Mouse (Mus musculus) lung, adult 2 months (tissue): ENCODE results near the gene Anp32e.

Source experiments
- CTCF ChIP-seq: fragments of 200-500 bp; IDR thresholded peaks from 2 replicates; pipeline ENCODE4 v1.5.1; 2011; ENCODE audit warnings: mild to moderate bottlenecking, low read length, control low read depth; ENCODE audit not compliant: insufficient read depth
- POLR2A ChIP-seq: fragments of 200-500 bp; IDR thresholded peaks from 2 replicates; pipeline ENCODE4 v1.6.1; 2011; ENCODE audit warnings: low read depth, mild to moderate bottlenecking, control low read depth, low read length, borderline replicate concordance; ENCODE audit errors: extremely low read depth

DNA sequence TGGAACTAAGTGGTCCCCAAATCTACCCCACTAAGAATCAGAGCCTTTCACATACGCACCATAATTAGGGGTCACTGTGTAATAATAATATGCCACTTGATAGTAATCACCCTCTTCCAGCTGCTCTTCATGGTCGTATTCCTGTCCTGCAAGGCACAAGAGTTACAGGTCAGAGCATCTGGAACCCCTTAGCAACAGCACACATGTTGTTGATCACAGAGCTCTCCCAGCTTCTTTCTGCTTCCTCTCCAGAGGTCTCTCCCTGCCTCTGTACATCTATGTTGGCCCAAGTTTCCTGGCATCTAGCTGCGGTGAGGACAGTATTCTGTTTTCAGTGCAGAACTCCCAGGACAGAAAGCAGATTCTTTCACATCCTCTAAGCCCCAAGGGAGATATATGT lies 39.4 kb upstream of the Anp32e start:
- no peak for TF ChIP-seq CTCF
- TF ChIP-seq POLR2A: no peak
